Mouse (Mus musculus) CH12.LX (cell line): ENCODE measurements around the gene Galnt18.

Experiments used
- CHD1 ChIP-seq: IDR thresholded peaks from 2 replicates; pipeline ENCODE4 v1.6.1; 2012; ENCODE audit warnings: low read depth, low read length, improper control_type of control experiment, inconsistent platforms
- CHD2 ChIP-seq: IDR thresholded peaks from 2 replicates; pipeline ENCODE4 v1.6.1; 2011; ENCODE audit warnings: low read length, improper control_type of control experiment
- CTCF ChIP-seq, 2 experiments: IDR thresholded peaks in 1 of 2; conservative IDR thresholded peaks in 1 of 2; 2 replicates each; pipeline ENCODE4 v1.5.1; 2011 to 2012; ENCODE audit warnings: low read depth in 2 of 2, low read length in 2 of 2, improper control_type of control experiment in 1 of 2, inconsistent platforms in 1 of 2, mild to moderate bottlenecking in 1 of 2, moderate library complexity in 1 of 2
- MAX ChIP-seq: IDR thresholded peaks from 2 replicates; pipeline ENCODE4 v1.6.1; 2011; ENCODE audit warnings: low read length, improper control_type of control experiment
- MAZ ChIP-seq: IDR thresholded peaks from 2 replicates; pipeline ENCODE4 v1.6.1; 2012; ENCODE audit warnings: low read depth, mild to moderate bottlenecking, inconsistent platforms, low read length, improper control_type of control experiment, moderate library complexity
- NELFE ChIP-seq: IDR thresholded peaks from 2 replicates; pipeline ENCODE4 v1.6.1; 2011; ENCODE audit warnings: low read depth, low read length, improper control_type of control experiment
- ZC3H11A ChIP-seq: IDR thresholded peaks from 2 replicates; pipeline ENCODE4 v1.6.1; 2012; ENCODE audit warnings: low read depth, mild to moderate bottlenecking, inconsistent platforms, low read length, improper control_type of control experiment
- ZNF384 ChIP-seq: IDR thresholded peaks from 2 replicates; pipeline ENCODE4 v1.6.1; 2012; ENCODE audit warnings: low read depth, low read length, improper control_type of control experiment, inconsistent platforms

- TF ChIP-seq NELFE = no peak
- TF ChIP-seq MAZ = no peak
- TF ChIP-seq ZNF384 = no peak
- TF ChIP-seq CTCF (conservative IDR thresholded peaks at IDR 0.05 in 1 of 2, IDR thresholded peaks at IDR 0.05 in 1 of 2; ENCODE audit: low read depth in 2 of 2, low read length in 2 of 2) = no peak
- no peak for TF ChIP-seq ZC3H11A
- TF ChIP-seq CHD1 = no peak
- TF ChIP-seq CHD2 = no peak
- TF ChIP-seq MAX = no peak
Measured at GRCm38 (mm10) chr7:111486811-111487333, 292.9 kb downstream of the Galnt18 start.
